Mouse (Mus musculus) G1E (cell line): ENCODE measurements around the gene Scarb1. TPM values are rescaled to one million over a fixed set of nuclear protein-coding genes. Genes with fewer than 3 reads are reported as not detected.

ENCODE experiments used
- ATAC-seq: 2 replicates; pipeline ENCODE4 v1.8.0; 2016; ENCODE audit warnings: mild to moderate bottlenecking; ENCODE audit not compliant: insufficient number of reproducible peaks, poor library complexity, low FRiP score, severe bottlenecking; ENCODE audit errors: extremely low read depth
- DNase-seq: peaks from one replicate; pipeline ENCODE4 v3.0.0; 2012; ENCODE audit warnings: low spot score
- H3K27me3 ChIP-seq: 2 replicates; pipeline ENCODE4 v1.6.1; 2012; ENCODE audit warnings: mild to moderate bottlenecking, low read length, inconsistent platforms; ENCODE audit not compliant: insufficient read depth
- H3K36me3 ChIP-seq: replicated peaks from 2 replicates; pipeline ENCODE3; 2012; ENCODE audit warnings: mild to moderate bottlenecking, inconsistent platforms
- H3K4me1 ChIP-seq: 2 replicates; pipeline ENCODE4 v1.6.1; 2012; ENCODE audit warnings: low read depth, low read length, inconsistent platforms, mixed read lengths; ENCODE audit not compliant: insufficient read depth
- H3K4me3 ChIP-seq: 2 replicates; pipeline ENCODE4 v1.5.1; 2012; ENCODE audit warnings: low read depth, mild to moderate bottlenecking, inconsistent platforms, low read length, moderate library complexity, mixed read lengths
- H3K9me3 ChIP-seq: replicated peaks from 2 replicates; pipeline ENCODE4 v1.6.1; 2012; ENCODE audit warnings: inconsistent platforms
- CTCF ChIP-seq: IDR thresholded peaks from 2 replicates; pipeline ENCODE4 v1.5.1; 2012; ENCODE audit warnings: low read depth, low read length, inconsistent platforms, mixed read lengths
- GATA1 ChIP-seq: IDR thresholded peaks from 2 replicates; pipeline ENCODE4 v1.6.1; 2012; ENCODE audit warnings: borderline replicate concordance, low read length, inconsistent platforms, mixed read lengths
- GATA2 ChIP-seq: IDR thresholded peaks from 2 replicates; pipeline ENCODE4 v1.6.1; 2012; ENCODE audit warnings: low read depth, low read length, inconsistent platforms, borderline replicate concordance
- POLR2AphosphoS5 ChIP-seq: IDR thresholded peaks from 2 replicates; pipeline ENCODE4 v1.6.1; 2012; ENCODE audit warnings: low read depth, low read length, inconsistent platforms; ENCODE audit not compliant: insufficient replicate concordance
- TAL1 ChIP-seq: conservative IDR thresholded peaks from 2 replicates; pipeline ENCODE4 v1.6.1; 2012; ENCODE audit warnings: low read depth, low read length, inconsistent platforms, mixed read lengths
- polyA plus RNA-seq: library from polyadenylated mRNA; stranded (reverse); fragments of >175 nt; gene quantifications from 2 replicates; pipeline ENCODE4 v1.2.3, GENCODE M21; 2012
- total RNA-seq, 2 experiments: library from RNA; stranded (forward) in 1 of 2; stranded (reverse) in 1 of 2; fragments of 200-1000 nt in 1 of 2; fragments of >200 nt in 1 of 2; fragmentation: Nextera tagmentation in 1 of 2; gene quantifications; 2 replicates each; pipeline ENCODE4 v1.2.3; 2014 to 2017

Scarb1 gene
- total and polyA plus RNA-seq, 3 experiments = 42.9 to 68.3 (median 43.7) TPM

GRCm38 (mm10) chr5:125323128-125323527 is 17.8 kb downstream of the Scarb1 start:
- no peak overlapping the region for H3K4me3 ChIP-seq
- H3K27me3 ChIP-seq = no peaks in the 10 kb centered on the region
- no peak for DNase-seq
- TF ChIP-seq TAL1 (no peak), GATA1 (no peak), GATA2 (no peak), CTCF (no peak), POLR2AphosphoS5 (no peak)
- H3K9me3 ChIP-seq = no peaks in the 10 kb centered on the region
- H3K4me1 ChIP-seq = peaks cover 9% of the 10 kb centered on the region
- ATAC-seq = no peak
- H3K36me3 ChIP-seq = peaks cover 92% of the 10 kb centered on the region

- ATAC-seq (no peak), DNase-seq (no peak)
- Histone ChIP-seq H3K4me3 (no peak overlapping the region), H3K9me3 (no peaks in the 10 kb centered on the region), H3K4me1 (peaks cover 9% of the 10 kb centered on the region), H3K27me3 (no peaks in the 10 kb centered on the region), H3K36me3 (peaks cover 91% of the 10 kb centered on the region)
- TF ChIP-seq GATA2 (no peak), CTCF (no peak), POLR2AphosphoS5 (no peak)
Measured at GRCm38 (mm10) chr5:125321836-125322235, 19.1 kb downstream of the Scarb1 start.

- peaks cover 89% of the 10 kb centered on the region for H3K36me3 ChIP-seq
- TF ChIP-seq TAL1 (no peak), GATA2 (no peak), CTCF (no peak), GATA1 (no peak), POLR2AphosphoS5 (no peak)
- H3K4me3 ChIP-seq = no peak overlapping the region
- no peaks in the 10 kb centered on the region for H3K27me3 ChIP-seq
- DNase-seq (no peak), ATAC-seq (no peak)
- H3K4me1 ChIP-seq = peaks cover 11% of the 10 kb centered on the region
- no peaks in the 10 kb centered on the region for H3K9me3 ChIP-seq
Measured at GRCm38 (mm10) chr5:125319057-125319800, 21.7 kb downstream of the Scarb1 start.

- Histone ChIP-seq H3K4me3 (no peak overlapping the region), H3K27me3 (no peaks in the 10 kb centered on the region), H3K36me3 (peaks cover 89% of the 10 kb centered on the region), H3K9me3 (no peaks in the 10 kb centered on the region), H3K4me1 (peaks cover 5% of the 10 kb centered on the region)
- ATAC-seq (no peak), DNase-seq (no peak)
- TF ChIP-seq CTCF = no peak
- no peak for TF ChIP-seq TAL1
- no peak for TF ChIP-seq GATA2
- TF ChIP-seq GATA1 = no peak
- no peak for TF ChIP-seq POLR2AphosphoS5
Measured at GRCm38 (mm10) chr5:125317953-125318352, 22.9 kb downstream of the Scarb1 start.

GRCm38 (mm10) chr5:125317296-125317695 is 23.6 kb downstream of the Scarb1 start:
- Histone ChIP-seq H3K9me3 (no peaks in the 10 kb centered on the region), H3K4me3 (no peak overlapping the region), H3K36me3 (peaks cover 91% of the 10 kb centered on the region), H3K27me3 (no peaks in the 10 kb centered on the region), H3K4me1 (peaks cover 5% of the 10 kb centered on the region)
- TF ChIP-seq GATA1 (no peak), GATA2 (no peak), POLR2AphosphoS5 (no peak), CTCF (no peak), TAL1 (no peak)
- DNase-seq (no peak), ATAC-seq (no peak)

GRCm38 (mm10) chr5:125316771-125317170 is 24.1 kb downstream of the Scarb1 start:
- no peak for ATAC-seq

More at GRCm38 (mm10) chr5:125316771-125317170, 24.1 kb downstream of the Scarb1 start:
- Histone ChIP-seq H3K36me3 (peaks cover 91% of the 10 kb centered on the region), H3K4me3 (no peak overlapping the region), H3K27me3 (no peaks in the 10 kb centered on the region), H3K4me1 (peaks cover 5% of the 10 kb centered on the region), H3K9me3 (no peaks in the 10 kb centered on the region)
- no peak for TF ChIP-seq GATA2
- TF ChIP-seq TAL1 = no peak
- no peak for TF ChIP-seq CTCF
- no peak for TF ChIP-seq GATA1
- TF ChIP-seq POLR2AphosphoS5 = no peak
- DNase-seq = no peak
